Mouse (Mus musculus): ENCODE data around the gene Tmem167b.
A peak's percentile ranks its signal among the peaks of the same experiment; 100 is the strongest.

The Tmem167b gene

DNA sequence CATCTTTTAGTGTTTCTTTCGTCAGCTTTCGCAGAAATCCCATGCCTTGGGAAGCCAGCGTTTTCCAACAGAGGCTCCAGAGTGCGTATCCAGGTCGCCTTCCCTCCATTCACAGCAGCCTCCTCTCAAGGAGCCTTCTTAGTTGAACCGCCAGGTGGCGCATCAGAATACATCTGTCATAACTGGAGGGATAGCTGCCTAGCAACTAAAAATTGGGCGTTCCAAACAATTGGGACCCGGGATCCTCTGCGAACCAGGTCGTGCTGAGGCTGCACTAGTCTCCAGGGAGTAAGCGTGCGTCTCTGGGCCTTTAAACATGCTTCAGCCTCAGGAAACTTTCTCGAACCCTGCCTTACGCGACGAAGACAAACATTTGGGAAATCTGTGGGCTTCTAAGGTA, 25.0 kb downstream of the Tmem167b start:
- peak; percentile 75 for DNase-seq (ENCODE audit: extremely low spot score)

DNA sequence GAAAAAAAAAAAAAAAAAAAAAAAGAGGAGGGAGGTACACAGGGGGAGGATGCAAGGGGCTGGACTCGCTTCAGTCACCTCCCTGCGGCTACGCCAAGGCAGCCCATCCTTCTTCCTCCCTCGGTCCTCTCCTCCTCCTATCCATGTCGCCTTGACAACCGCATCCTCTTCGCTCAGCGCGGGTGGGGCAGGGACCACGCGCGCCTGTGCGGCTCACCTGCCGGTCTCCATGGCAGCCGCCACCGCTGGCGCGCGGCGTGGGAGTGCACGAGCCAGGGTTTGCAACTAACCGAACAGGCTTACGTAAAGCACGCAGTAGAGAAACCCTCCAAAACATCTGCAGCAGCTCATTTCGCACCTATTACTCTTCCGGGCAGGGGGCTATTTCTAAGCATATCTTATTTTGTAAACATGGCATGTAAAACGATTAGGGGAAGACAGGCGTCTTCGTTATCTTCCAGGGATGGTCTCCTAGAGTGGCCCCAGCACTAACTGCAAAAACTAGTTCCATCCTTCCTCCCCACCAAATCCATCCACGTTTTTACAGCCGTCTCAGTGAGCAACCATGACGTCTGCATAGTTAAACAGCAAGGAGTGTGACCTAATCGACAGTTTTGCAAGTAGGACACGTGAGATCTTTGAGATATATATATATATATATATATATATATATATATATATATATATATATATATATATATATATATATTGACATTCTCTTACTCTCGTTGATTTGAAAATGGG, 25.6 kb downstream of the Tmem167b start, which contains the start of gene 5330417C22Rik:
5330417C22Rik (minus strand) TSS at position 20 of the 744 bp plus-strand sequence.
- peak; percentile 39 for DNase-seq (ENCODE audit: extremely low spot score)

DNA sequence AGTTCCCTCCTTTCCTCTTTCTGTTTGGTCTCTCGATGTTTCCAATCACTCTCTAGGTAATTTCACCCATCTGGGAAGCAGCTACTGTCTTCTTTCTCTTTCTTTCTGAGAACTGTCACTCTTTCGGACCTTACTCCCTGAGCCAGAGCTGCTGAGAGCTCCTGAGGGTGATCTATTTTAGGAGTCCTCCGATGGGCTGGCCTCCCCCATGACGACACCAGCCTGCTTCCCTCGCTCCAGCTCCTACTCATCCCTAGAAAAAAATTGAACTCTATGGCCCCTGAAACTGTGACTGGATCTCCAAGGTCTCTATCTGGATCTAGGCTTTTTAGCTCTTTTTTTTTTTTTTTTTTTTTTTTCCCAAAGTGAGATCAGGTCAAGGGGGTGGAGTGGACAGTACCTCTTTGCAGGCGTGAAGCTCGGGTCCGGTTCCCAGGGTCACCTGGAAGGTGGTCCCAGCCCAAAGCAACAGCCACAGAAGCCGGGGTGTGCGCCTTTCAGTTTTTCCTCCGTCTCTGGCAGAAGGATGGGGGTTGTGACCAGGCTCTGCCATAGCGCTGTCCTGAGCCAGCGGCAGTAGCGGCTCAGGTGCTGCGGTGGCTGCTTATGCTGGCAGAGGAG, 26.3 kb downstream of the Tmem167b start:
- DNase-seq (ENCODE audit: extremely low spot score) = no peak

DNA sequence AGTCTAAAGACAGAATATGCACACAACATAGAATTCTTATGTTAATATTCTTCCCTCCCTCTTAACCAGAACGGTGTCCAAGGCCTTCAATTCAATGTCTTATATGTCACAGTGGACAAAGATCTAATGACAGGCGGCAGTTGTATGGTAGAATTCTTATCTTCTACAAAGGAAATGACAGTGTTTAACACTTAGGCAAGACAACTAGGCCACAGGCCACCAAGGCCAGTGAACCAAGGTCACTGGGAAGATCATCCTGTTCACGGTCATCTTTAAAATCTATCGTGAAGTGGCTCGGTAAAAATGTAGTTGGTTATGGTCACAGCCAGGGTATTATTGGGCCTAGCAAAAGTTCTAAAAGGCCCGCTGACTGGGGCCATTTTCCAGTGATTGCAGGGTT, 28.3 kb downstream of the Tmem167b start, which contains the start of gene 1700013F07Rik:
1700013F07Rik (plus strand) TSS at position 200 of the 400 bp plus-strand sequence.
- no peak for DNase-seq (ENCODE audit: extremely low spot score)

- DNase-seq (ENCODE audit: extremely low spot score) = no peak
Observed at GRCm38 (mm10) chr3:108533114-108533885, 29.0 kb downstream of the Tmem167b start.

- no peak for DNase-seq (ENCODE audit: extremely low spot score)
Observed at GRCm38 (mm10) chr3:108528489-108528888, 33.8 kb downstream of the Tmem167b start.

GRCm38 (mm10) chr3:108523415-108523814, 38.9 kb downstream of the Tmem167b start:
- no peak for DNase-seq (ENCODE audit: extremely low spot score)

DNA sequence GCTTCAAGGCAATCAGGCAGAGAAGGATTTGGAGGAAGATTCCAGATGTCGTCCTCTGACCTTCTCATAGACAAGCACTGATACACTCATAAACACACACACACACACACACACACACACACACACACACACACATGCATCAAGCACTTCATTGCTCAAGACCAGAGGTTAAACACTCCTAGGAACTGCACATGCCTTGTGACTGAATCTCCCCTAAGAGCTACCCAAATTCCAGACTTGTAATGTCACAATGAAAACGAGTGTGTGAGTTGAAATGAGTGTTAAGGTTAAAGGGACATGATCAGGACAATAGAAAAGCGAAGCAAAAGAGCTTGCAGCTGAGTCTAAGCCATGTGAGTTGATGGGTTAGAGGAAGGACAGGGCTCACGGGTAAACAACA, 44.0 kb downstream of the Tmem167b start:
- DNase-seq (ENCODE audit: extremely low spot score) = no peak

- DNase-seq (ENCODE audit: extremely low spot score) = no peak
Observed at GRCm38 (mm10) chr3:108513465-108513864, 48.8 kb downstream of the Tmem167b start.

DNA sequence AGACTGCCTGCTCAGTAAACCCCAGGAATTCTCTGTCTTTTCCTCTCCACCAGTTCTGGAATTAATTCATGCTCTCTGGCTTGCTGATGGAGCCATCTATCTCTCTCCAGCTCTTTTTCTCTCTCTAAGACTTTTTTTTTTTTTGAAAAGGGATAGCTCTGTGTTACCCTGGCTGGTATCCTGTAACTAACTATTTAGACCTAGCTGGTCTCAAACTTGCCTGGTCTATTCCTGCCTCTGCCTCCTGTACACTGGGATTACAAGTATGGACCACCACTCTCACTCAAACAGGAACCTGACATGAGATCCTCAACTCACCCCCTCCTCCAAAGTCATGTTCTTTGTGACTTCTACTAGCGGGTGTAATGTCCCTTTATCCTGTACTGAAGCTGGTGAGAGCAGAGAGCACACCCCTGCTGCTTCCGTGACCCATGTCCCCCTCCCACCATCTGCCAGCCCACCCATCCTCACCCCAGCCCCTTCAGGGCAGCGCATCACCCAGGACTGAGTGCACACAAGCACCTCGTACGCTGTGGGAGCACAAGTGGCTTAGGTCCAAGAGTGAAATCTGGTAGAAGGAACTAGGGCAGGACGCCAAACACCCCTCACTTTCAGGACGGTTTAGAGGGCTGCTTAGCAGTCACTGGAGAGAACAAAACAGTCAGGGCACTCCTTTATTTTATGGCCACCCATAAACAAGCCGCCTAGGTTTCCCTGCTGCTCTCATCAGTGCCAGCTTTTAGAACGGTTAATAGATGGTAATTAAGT, 51.4 kb downstream of the Tmem167b start:
- no peak for DNase-seq (ENCODE audit: extremely low spot score)

DNA sequence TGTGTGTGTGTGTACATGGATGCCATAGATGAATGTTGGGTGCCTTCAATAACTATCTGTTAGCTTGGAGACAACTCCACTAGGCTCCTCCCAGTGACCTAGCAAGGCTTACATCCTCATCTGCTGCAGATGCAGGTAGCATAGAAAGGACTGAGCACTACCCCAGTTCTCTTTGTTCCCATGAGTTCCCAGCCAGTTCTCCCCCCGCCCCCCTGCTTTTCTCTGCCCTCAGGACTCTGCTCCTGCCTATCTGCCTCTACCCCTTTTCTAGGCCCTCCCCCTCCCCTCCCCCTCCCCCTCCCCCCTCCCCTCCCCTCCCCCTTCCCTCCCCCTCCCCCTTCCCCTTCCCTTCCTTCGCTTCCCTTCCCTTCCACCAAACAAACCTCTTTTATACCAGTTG, 52.1 kb downstream of the Tmem167b start:
- DNase-seq (ENCODE audit: extremely low spot score) = no peak

DNA sequence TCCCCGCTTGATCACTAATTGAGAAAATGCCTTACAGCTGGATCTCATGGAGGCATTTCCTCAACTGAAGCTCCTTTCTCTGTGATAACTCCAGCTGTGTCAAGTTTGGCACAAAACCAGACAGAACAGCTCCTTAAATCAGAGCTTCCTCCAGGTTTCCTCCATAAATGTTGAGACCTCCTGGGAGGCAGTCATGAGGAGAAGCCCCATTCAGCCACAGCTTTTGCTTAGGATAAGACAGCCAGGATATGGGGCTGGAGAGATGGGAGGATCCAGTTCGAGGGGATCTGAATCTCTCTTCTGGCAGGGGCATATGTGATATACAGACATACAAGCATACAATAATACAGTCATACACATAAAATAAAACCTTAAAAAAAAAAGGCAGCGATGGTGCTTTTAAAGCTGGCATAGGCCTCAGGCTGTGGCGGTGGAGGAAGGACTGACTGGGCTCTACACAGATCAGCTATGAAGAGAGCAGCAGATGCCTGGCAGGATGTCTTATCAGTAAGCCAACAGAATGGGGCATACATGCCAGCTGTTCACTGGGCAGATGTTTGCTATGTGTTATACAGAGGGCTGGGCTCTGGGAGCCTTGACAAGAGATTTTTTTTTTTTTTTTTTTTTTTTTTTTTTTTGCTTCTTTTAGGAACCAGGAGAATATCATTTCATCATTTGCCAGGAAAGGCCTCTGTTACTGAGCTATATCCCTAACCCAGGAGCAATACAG, 53.4 kb downstream of the Tmem167b start:
- no peak for DNase-seq (ENCODE audit: extremely low spot score)

All from embryo, embryonic 9.5 days (tissue).